Mouse (Mus musculus) hindbrain, embryonic 11.5 days (tissue): ENCODE measurements at regions not wholly inside any gene's neighbourhood (a gene's known extent, or its start where the extent isn't known, plus 50 kb on each side); places are given as distances from the start of the nearest gene placed in this dataset.

Experiments used
- ATAC-seq: fragments of 200-750 bp; cut with Nextera tagmentation; 2 replicates; pipeline ENCODE4 v1.8.0; 2017; ENCODE audit warnings: mild to moderate bottlenecking, moderate TSS enrichment, moderate library complexity; ENCODE audit not compliant: low FRiP score
- DNase-seq: peaks from one replicate; pipeline ENCODE4 v3.0.0-alpha.2; 2015; ENCODE audit warnings: low spot score
- H3K27ac ChIP-seq: fragments of 300-500 bp; sonication (generic); 2 replicates; pipeline ENCODE4 v1.5.1; 2014; ENCODE audit warnings: mild to moderate bottlenecking, low read depth, low read length
- H3K27me3 ChIP-seq: fragments of 300-500 bp; sonication (generic); 2 replicates; pipeline ENCODE4 v1.6.1; 2014; ENCODE audit warnings: mild to moderate bottlenecking, low read length, moderate library complexity, mixed read lengths; ENCODE audit not compliant: control insufficient read depth, insufficient read depth
- H3K36me3 ChIP-seq: fragments of 300-500 bp; sonication (generic); 2 replicates; pipeline ENCODE4 v1.6.1; 2014; ENCODE audit warnings: mild to moderate bottlenecking, low read length, moderate library complexity, mixed read lengths; ENCODE audit not compliant: control insufficient read depth, insufficient read depth
- H3K4me1 ChIP-seq: fragments of 300-500 bp; sonication (generic); replicated peaks from 2 replicates; pipeline ENCODE4 v1.6.1; 2014; ENCODE audit warnings: low read length, mixed read lengths; ENCODE audit not compliant: control insufficient read depth, insufficient read depth
- H3K4me2 ChIP-seq: fragments of 300-500 bp; sonication (generic); replicated peaks from 2 replicates; pipeline ENCODE4 v1.6.1; 2014; ENCODE audit warnings: mild to moderate bottlenecking, low read depth, low read length
- H3K4me3 ChIP-seq: fragments of 300-500 bp; sonication (generic); 2 replicates; pipeline ENCODE4 v1.5.1; 2014; ENCODE audit warnings: low read depth, low read length
- H3K9ac ChIP-seq: fragments of 300-500 bp; sonication (generic); 2 replicates; pipeline ENCODE4 v1.6.1; 2014; ENCODE audit warnings: low read depth, low read length
- H3K9me3 ChIP-seq: fragments of 300-500 bp; sonication (generic); 2 replicates; pipeline ENCODE4 v1.6.1; 2016; ENCODE audit warnings: low read length; ENCODE audit not compliant: control insufficient read depth
- WGBS: fragments of 180-500 bp; shearing (Covaris S2); extraction: QIAGEN DNeasy Blood & Tissue Kit; methylation state at CpG from one replicate; pipeline ENCODE4 v1.1.7; 2014; 5-methylcytosine and 5-hydroxymethylcytosine counted together

- Histone ChIP-seq H3K4me3 (no peak overlapping the region), H3K36me3 (no peaks in the 10 kb centered on the region), H3K4me2 (no peak overlapping the region), H3K4me1 (no peaks in the 10 kb centered on the region), H3K9me3 (no peaks in the 10 kb centered on the region), H3K27ac (no peak overlapping the region), H3K9ac (no peak overlapping the region), H3K27me3 (no peaks in the 10 kb centered on the region)
- ATAC-seq: no peak
- no peak for DNase-seq
- WGBS: 81% methylated on average over 6 of the region's 6 CpGs
These were observed 1333.5 kb upstream of the Zeb2 start for GRCm38 (mm10) chr2:46450698-46451097.

DNA sequence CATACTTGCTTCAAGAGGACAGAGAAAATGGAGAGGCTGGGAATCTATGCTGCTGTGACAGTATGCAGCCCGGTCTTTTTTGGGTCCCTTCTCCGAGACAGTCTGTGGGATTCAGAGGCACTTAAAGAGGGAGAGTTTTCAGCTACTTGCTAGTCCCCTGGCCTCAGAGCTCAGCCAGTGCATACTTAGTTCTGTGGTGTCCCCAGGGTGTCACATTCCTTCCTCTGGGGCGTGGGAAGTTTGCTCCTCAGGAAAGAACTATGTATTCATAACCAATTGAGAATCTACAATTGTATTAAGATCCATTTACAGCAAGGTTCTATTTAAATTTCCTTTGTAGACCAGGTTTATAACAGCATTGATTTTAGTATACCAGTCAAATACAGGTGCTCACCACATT is 1328.1 kb upstream of the Zeb2 start:
- no peaks in the 10 kb centered on the region for H3K4me1 ChIP-seq
- H3K27me3 ChIP-seq: no peaks in the 10 kb centered on the region
- 66% methylated on average over 3 of the region's 3 CpGs for WGBS
- H3K27ac ChIP-seq: no peak overlapping the region
- H3K4me3 ChIP-seq: no peak overlapping the region
- H3K9me3 ChIP-seq: no peaks in the 10 kb centered on the region
- H3K9ac ChIP-seq: no peak overlapping the region
- ATAC-seq (no peak), DNase-seq (no peak)
- H3K4me2 ChIP-seq: no peak overlapping the region
- no peaks in the 10 kb centered on the region for H3K36me3 ChIP-seq

- no peaks in the 10 kb centered on the region for H3K27me3 ChIP-seq
- peak; percentile 60; the same call in 1 of the 2 replicates for ATAC-seq
- no peak overlapping the region for H3K27ac ChIP-seq
- no peaks in the 10 kb centered on the region for H3K36me3 ChIP-seq
- DNase-seq: peak; percentile 50
- no peak overlapping the region for H3K9ac ChIP-seq
- no peak overlapping the region for H3K4me2 ChIP-seq
- H3K4me1 ChIP-seq: no peaks in the 10 kb centered on the region
- H3K4me3 ChIP-seq: no peak overlapping the region
- WGBS: 48% methylated on average over 5 of the region's 5 CpGs
- H3K9me3 ChIP-seq: no peaks in the 10 kb centered on the region
These were observed 1326.5 kb upstream of the Zeb2 start for GRCm38 (mm10) chr2:46443686-46444180.

DNA sequence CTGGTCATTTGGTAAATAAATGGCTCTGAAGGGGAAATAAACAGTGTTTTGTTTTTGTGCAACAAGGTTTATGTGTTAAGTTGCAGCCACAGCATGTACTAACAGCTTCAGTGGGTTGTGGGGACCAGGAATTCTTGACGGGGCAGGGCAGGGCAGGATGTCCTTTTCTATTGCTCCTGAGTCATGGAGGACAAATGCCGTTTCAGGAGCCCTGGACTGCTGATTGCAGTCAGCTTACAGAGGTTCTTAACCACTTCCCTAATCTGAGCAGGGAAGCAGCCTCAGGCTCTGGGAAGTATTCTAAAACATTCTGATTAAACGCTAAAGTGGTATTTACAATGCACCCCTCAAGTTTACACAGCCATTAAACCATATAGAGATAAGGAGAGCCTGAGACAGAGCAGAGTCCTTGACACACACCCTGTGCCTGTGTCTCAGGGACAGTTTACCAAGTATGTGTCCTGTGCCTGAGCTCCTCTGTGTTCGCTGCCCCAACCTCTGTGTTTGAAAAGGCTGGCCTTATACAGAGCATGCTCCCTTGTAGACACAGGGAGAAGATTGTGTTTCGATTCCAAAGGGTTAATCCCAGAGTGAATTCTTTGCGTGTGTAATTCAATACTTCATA is 1326.0 kb upstream of the Zeb2 start:
- H3K4me2 ChIP-seq: no peak overlapping the region
- 53% methylated on average over 6 of the region's 6 CpGs for WGBS
- no peak for DNase-seq

GRCm38 (mm10) chr2:46442576-46442975 is 1325.4 kb upstream of the Zeb2 start:
- no peaks in the 10 kb centered on the region for H3K36me3 ChIP-seq
- H3K4me2 ChIP-seq: no peak overlapping the region
- no peak overlapping the region for H3K4me3 ChIP-seq
- H3K27me3 ChIP-seq: no peaks in the 10 kb centered on the region
- H3K27ac ChIP-seq: no peak overlapping the region
- H3K9me3 ChIP-seq: no peaks in the 10 kb centered on the region
- no peak overlapping the region for H3K9ac ChIP-seq
- ATAC-seq: no peak
- no peak for DNase-seq
- no peaks in the 10 kb centered on the region for H3K4me1 ChIP-seq
- WGBS: 78% methylated on average over 6 of the region's 6 CpGs

More for the DNA sequence above, 1326.0 kb upstream of the Zeb2 start:
- Histone ChIP-seq H3K4me3 (no peak overlapping the region), H3K27ac (0 out of 2 replicates have a peak overlapping the region, but pooled peaks have one; percentile 24), H3K4me1 (no peaks in the 10 kb centered on the region), H3K9ac (no peak overlapping the region), H3K9me3 (no peaks in the 10 kb centered on the region), H3K27me3 (no peaks in the 10 kb centered on the region), H3K36me3 (no peaks in the 10 kb centered on the region)
- ATAC-seq: peak; percentile 66; the same call in 1 of the 2 replicates

- H3K4me2 ChIP-seq: no peak overlapping the region
- no peaks in the 10 kb centered on the region for H3K9me3 ChIP-seq
- ATAC-seq: no peak
- no peaks in the 10 kb centered on the region for H3K36me3 ChIP-seq
- H3K27me3 ChIP-seq: no peaks in the 10 kb centered on the region
- no peak overlapping the region for H3K27ac ChIP-seq
- H3K4me3 ChIP-seq: no peak overlapping the region
- H3K9ac ChIP-seq: no peak overlapping the region
- no peaks in the 10 kb centered on the region for H3K4me1 ChIP-seq
- WGBS: 89% methylated on average over 8 of the region's 8 CpGs
- no peak for DNase-seq
These were observed 1324.7 kb upstream of the Zeb2 start for GRCm38 (mm10) chr2:46441927-46442326.

DNA sequence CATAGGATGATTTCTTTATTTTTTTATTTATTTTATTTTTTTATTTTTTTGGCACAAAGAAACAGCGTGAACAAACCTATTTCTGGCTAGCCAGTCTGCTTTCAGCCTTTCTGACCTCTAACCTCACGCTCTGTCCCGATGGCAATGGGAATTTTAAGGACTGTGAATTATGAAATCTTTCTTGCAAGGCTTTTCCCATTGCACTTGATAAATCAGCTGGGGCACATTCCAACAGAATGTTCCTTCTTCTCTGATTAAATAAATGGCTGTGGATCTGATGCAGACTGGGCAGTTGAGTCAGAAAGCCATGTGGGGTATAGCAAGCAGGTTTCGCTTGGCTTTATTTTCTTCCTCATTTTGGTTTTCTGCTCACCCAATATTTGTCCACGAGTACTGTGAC is 1324.2 kb upstream of the Zeb2 start:
- no peak overlapping the region for H3K4me2 ChIP-seq
- H3K4me3 ChIP-seq: no peak overlapping the region
- H3K36me3 ChIP-seq: no peaks in the 10 kb centered on the region
- no peak for ATAC-seq
- no peaks in the 10 kb centered on the region for H3K4me1 ChIP-seq
- no peak overlapping the region for H3K9ac ChIP-seq
- no peaks in the 10 kb centered on the region for H3K9me3 ChIP-seq
- H3K27me3 ChIP-seq: no peaks in the 10 kb centered on the region
- WGBS: 88% methylated on average over 5 of the region's 5 CpGs
- H3K27ac ChIP-seq: no peak overlapping the region
- no peak for DNase-seq

DNA sequence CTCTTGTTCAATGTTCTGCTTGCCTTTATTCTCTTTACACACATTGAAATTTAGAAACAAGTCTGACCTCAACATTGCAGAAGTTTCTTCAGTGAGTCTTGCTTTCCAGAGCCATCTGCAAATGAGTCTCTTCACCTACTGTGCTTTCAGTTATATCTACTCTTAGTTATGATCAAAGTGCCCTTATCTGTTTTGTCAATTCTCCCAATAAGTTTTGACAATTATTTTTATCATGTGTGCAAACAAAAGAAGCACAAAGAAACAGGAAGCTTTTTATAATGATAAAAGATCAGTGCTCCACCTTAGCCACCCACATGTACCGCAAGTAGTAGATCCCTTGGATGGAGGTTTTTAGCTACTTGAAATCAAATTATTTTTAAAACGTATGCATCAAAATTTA is 1322.8 kb upstream of the Zeb2 start:
- ATAC-seq: no peak
- 93% methylated on average over 2 of the region's 2 CpGs for WGBS
- Histone ChIP-seq H3K9ac (no peak overlapping the region), H3K27me3 (no peaks in the 10 kb centered on the region), H3K4me2 (no peak overlapping the region), H3K4me1 (no peaks in the 10 kb centered on the region), H3K9me3 (no peaks in the 10 kb centered on the region), H3K4me3 (no peak overlapping the region), H3K27ac (no peak overlapping the region), H3K36me3 (no peaks in the 10 kb centered on the region)
- no peak for DNase-seq

- no peak overlapping the region for H3K4me2 ChIP-seq
- H3K4me3 ChIP-seq: no peak overlapping the region
- no peaks in the 10 kb centered on the region for H3K27me3 ChIP-seq
- ATAC-seq (no peak), DNase-seq (no peak)
- no peaks in the 10 kb centered on the region for H3K9me3 ChIP-seq
- H3K4me1 ChIP-seq: no peaks in the 10 kb centered on the region
- no peak overlapping the region for H3K9ac ChIP-seq
- 98% methylated on average over 1 of the region's 1 CpGs for WGBS
- no peaks in the 10 kb centered on the region for H3K36me3 ChIP-seq
- no peak overlapping the region for H3K27ac ChIP-seq
These were observed 1301.1 kb upstream of the Zeb2 start for GRCm38 (mm10) chr2:46418281-46418680.
